Mouse (Mus musculus) liver, embryonic 12.5 days (tissue): Measurements from ENCODE around the gene Eif2s1. TPM values are rescaled to one million over a fixed set of nuclear protein-coding genes. Genes with fewer than 3 reads are reported as not detected.

ENCODE experiments used
- ATAC-seq: fragments of 200-750 bp; cut with Nextera tagmentation; 2 replicates; pipeline ENCODE4 v1.8.0; 2017; ENCODE audit warnings: moderate number of reproducible peaks, mild to moderate bottlenecking, moderate library complexity
- H3K27ac ChIP-seq: fragments of 300-500 bp; sonication (generic); 2 replicates; pipeline ENCODE4 v1.5.1; 2016; ENCODE audit warnings: mild to moderate bottlenecking
- H3K27me3 ChIP-seq: fragments of 300-500 bp; sonication (generic); replicated peaks from 2 replicates; pipeline ENCODE4 v1.6.1; 2016; ENCODE audit warnings: mild to moderate bottlenecking, moderate library complexity
- H3K36me3 ChIP-seq: fragments of 300-500 bp; sonication (generic); 2 replicates; pipeline ENCODE4 v1.6.1; 2016; ENCODE audit warnings: mild to moderate bottlenecking, moderate library complexity
- H3K4me1 ChIP-seq: fragments of 300-500 bp; sonication (generic); 2 replicates; pipeline ENCODE4 v1.6.1; 2016
- H3K4me2 ChIP-seq: fragments of 300-500 bp; sonication (generic); 2 replicates; pipeline ENCODE4 v1.6.1; 2016; ENCODE audit warnings: mild to moderate bottlenecking, moderate library complexity
- H3K4me3 ChIP-seq: fragments of 300-500 bp; sonication (generic); 2 replicates; pipeline ENCODE4 v1.5.1; 2016; ENCODE audit warnings: mild to moderate bottlenecking, moderate library complexity
- H3K9ac ChIP-seq: fragments of 300-500 bp; sonication (generic); 2 replicates; pipeline ENCODE4 v1.6.1; 2016; ENCODE audit warnings: mild to moderate bottlenecking, moderate library complexity
- H3K9me3 ChIP-seq: fragments of 300-500 bp; sonication (generic); replicated peaks from 2 replicates; pipeline ENCODE4 v1.6.1; 2016; ENCODE audit warnings: mild to moderate bottlenecking, moderate library complexity
- WGBS: fragments of 180-500 bp; shearing (Covaris S2); methylation state at CpG from one replicate; pipeline ENCODE4 v1.1.7; 2016; ENCODE audit not compliant: insufficient replicate concordance; 5-methylcytosine and 5-hydroxymethylcytosine counted together
- polyA plus RNA-seq: library from polyadenylated mRNA; unstranded; fragments of >200 nt; fragmentation: Nextera tagmentation; extraction: Ambion mirVana; gene quantifications from 2 replicates; pipeline ENCODE4 v1.2.1, GENCODE M21; 2016

Gene Eif2s1
- polyA plus RNA-seq: 266 and 283 TPM in 2 replicates

DNA sequence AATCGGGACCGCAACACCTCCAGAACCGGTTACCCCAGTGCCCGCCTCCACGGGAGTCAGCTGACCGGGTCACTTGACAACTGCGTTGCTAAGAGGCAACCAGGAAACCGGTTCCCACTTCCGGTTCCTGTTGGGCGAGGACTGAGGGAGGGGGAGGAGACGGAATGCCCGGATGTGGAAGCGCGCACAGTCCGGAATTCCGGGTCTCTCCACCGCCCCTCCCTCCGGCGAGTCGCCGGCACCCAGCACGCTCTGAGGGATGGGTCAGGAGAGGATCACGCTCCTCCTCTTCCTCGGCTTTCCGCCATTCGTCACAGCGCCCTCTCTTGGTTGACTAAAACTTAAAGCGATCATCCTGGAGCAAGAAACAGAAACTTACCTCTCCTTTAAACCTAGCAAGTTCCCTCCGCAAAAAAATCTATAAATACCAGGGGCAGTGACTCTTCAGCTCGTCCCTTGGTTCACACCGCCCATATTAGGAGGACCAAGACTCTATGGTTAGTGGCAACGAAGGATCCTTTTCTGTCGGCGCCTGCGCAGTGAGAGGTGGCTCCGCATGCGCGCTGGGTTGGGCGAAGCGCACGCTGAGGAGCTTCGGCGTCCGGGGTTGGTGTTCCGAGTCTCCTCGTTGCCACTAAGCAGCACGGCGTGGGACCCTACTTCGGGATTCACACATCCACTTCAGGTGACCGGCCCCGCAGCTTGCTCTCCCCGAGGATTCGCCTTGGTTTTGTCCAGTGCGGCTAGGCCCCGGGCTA is at the start of gene Eif2s1, which contains the start of gene Atp6v1d:
TSS of gene Eif2s1 (plus strand) at position 324 of the 758 bp plus-strand sequence.
TSS of gene Atp6v1d (minus strand) at position 143 of the 758 bp plus-strand sequence.
- WGBS: under 1% methylated on average over 55 of the region's 55 CpGs
- peak within 1 kb of the TSS; percentile 84 for H3K9ac ChIP-seq
- peak within 1 kb of the TSS; percentile 84 for H3K4me2 ChIP-seq
- H3K4me3 ChIP-seq: peak within 1 kb of the TSS; percentile 90
- peaks cover 24% of the 10 kb centered on the region for H3K36me3 ChIP-seq
- H3K4me1 ChIP-seq: peaks cover 50% of the 10 kb centered on the region
- ATAC-seq: peak; percentile 99
- H3K27me3 ChIP-seq: no peaks in the 10 kb centered on the region
- peak within 1 kb of the TSS; percentile 93 for H3K27ac ChIP-seq
- no peaks in the 10 kb centered on the region for H3K9me3 ChIP-seq

DNA sequence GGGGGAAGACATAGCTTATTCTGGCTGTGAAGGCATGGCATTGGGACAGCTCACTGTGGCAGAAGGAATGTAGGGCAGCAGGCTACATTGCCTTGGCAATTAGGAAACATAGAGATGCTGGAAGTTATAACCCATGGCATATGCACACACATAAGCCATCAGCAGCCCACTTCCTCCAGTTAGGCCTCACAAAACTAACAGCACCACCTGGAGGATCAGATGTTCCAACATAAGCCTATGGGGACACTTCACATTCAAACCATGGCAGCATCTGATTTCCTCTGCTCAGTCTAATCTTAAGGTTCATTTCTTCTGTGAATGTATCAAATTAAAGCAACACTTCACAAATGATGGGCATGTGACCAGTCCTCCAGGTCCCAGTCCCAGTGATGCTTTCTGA is 47.2 kb upstream of the Eif2s1 start:
- Histone ChIP-seq H3K4me3 (no peak overlapping the region), H3K27ac (no peak overlapping the region), H3K9me3 (no peaks in the 10 kb centered on the region), H3K36me3 (peaks cover 8% of the 10 kb centered on the region; the same call in 1 of the 2 replicates), H3K4me1 (no peaks in the 10 kb centered on the region), H3K27me3 (no peaks in the 10 kb centered on the region), H3K4me2 (no peak overlapping the region), H3K9ac (no peak overlapping the region)
- no peak for ATAC-seq

DNA sequence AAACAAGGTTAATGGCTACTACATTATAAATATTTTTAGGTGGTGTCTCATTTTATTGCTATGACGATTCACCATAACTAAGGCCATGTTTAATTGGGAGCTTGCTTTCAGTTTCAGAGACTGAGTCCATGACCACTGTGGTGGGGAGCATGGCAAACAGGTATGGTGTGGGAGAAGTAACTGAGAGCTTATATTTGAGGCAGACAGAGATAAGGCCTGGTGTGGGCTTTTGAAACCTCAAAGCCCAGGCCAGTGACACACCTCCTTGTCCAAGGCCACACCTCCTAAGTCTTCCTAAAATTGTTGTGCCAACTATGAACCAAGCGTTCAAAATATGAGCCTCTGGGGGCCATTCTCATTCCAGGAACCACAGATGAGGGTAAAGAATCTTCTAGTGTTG is 27.1 kb upstream of the Eif2s1 start:
- Histone ChIP-seq H3K36me3 (peaks cover 58% of the 10 kb centered on the region), H3K9me3 (no peaks in the 10 kb centered on the region), H3K4me1 (peaks cover 9% of the 10 kb centered on the region), H3K27me3 (no peaks in the 10 kb centered on the region), H3K4me2 (no peak overlapping the region), H3K9ac (no peak overlapping the region), H3K27ac (no peak overlapping the region), H3K4me3 (no peak overlapping the region)
- 79% methylated on average over 2 of the region's 2 CpGs for WGBS
- 0 out of 2 replicates have a peak, but pooled peaks have one; percentile 37 for ATAC-seq

DNA sequence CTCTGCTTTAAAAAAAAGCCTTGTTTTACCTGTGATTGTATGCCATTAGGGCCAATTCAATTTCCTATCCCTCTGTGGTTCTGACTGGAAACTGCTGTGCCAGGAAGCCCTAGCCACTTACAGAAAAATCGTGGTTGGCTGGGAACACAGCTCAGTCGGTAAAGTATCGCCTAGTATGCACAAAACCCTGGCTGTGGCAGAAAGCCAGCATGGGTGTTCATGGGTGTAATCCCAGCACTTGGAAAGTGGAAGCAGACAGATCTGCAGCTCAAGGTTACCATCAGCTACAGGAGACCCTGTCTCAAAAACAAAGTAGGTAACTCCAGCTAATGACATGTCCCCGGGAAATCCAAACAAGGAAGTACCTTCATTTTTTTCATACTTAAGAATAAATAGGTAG is 21.7 kb upstream of the Eif2s1 start:
- H3K27me3 ChIP-seq: no peaks in the 10 kb centered on the region
- 0 out of 2 replicates have a peak, but pooled peaks cover 4% of the 10 kb centered on the region for H3K4me1 ChIP-seq
- WGBS: 77% methylated on average over 4 of the region's 4 CpGs
- ATAC-seq: no peak
- no peak overlapping the region for H3K27ac ChIP-seq
- no peak overlapping the region for H3K9ac ChIP-seq
- H3K36me3 ChIP-seq: peaks cover 77% of the 10 kb centered on the region
- no peak overlapping the region for H3K4me3 ChIP-seq
- H3K9me3 ChIP-seq: no peaks in the 10 kb centered on the region
- H3K4me2 ChIP-seq: no peak overlapping the region

DNA sequence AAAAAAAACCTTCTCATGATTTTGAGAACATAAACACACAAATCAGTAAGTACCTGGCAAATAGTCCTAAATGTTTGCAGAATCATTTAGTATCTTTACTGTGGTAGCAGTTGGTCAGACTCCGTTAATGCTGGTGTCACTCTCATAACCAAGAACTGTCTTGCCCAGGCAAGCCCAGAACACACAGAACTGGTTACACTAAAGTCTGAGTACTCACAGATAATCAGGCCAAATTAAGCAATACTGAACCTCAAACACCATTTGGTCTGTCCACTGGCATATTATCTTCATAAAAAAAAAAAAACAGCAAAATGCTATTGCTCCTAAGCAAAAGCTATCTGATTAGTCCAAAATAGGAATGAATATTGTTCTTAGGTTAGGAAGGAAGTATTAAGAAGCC is 19.2 kb upstream of the Eif2s1 start:
- Histone ChIP-seq H3K4me3 (no peak overlapping the region), H3K9ac (no peak overlapping the region), H3K4me1 (no peaks in the 10 kb centered on the region), H3K36me3 (peaks cover 78% of the 10 kb centered on the region), H3K4me2 (no peak overlapping the region), H3K27ac (no peak overlapping the region), H3K9me3 (no peaks in the 10 kb centered on the region), H3K27me3 (no peaks in the 10 kb centered on the region)
- WGBS: 77% methylated on average over 1 of the region's 1 CpGs
- no peak for ATAC-seq

DNA sequence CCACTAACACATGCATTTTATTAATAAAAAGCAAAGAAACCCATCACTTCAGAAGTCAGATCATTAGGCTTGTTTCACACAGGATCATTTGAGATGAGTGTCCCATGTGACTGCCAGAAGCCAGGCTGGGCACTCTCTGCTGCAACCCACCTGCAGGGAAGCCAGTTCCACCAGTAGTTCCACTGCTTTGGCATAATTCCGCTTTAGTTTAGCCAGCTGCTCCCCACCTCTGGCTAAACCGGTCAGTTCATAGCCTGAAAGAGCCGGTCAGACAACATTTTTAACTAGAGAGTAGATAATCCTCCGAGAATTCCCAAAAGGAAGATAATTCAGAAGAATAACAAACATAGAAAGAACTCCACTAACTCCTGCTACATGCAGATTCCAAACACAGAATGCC is 13.4 kb upstream of the Eif2s1 start:
- no peak overlapping the region for H3K4me2 ChIP-seq
- H3K4me3 ChIP-seq: no peak overlapping the region
- H3K27ac ChIP-seq: no peak overlapping the region
- 82% methylated on average over 4 of the region's 4 CpGs for WGBS
- H3K9ac ChIP-seq: no peak overlapping the region
- ATAC-seq: no peak
- peaks cover 68% of the 10 kb centered on the region for H3K36me3 ChIP-seq
- H3K4me1 ChIP-seq: no peaks in the 10 kb centered on the region
- no peaks in the 10 kb centered on the region for H3K27me3 ChIP-seq
- H3K9me3 ChIP-seq: no peaks in the 10 kb centered on the region

DNA sequence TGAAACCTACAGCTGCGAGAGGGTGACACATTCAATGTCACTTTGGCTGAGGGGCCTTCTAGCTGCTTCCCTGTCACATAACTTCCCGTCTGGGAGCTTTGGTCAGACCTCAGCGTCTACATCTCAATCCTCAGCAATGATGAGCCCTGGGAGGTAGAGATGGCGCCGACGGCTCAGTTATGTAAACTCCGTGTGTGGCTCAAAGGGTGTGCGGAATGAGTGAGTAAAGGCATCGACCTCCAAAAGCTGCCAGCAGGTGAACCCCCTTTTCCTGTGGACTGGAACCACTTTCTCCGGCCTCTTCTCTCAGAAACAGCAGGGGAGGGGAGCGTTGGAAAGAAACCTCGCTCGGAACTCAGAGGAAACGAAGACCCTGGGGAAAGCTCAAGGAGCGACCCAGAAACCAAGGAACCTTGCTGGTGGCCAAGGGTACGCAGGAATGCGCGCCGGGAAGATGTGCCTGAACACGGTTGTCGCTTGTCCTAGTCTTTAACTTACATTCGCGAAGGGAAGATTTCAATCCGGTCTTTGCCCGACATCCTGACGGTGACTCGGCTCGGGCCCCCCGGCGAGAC is 611 bp upstream of the Eif2s1 start:
- Histone ChIP-seq H3K27me3 (no peaks in the 10 kb centered on the region), H3K9ac (peak overlapping the region; percentile 84), H3K4me1 (peaks cover 50% of the 10 kb centered on the region), H3K27ac (peak overlapping the region; percentile 93), H3K9me3 (no peaks in the 10 kb centered on the region), H3K36me3 (peaks cover 27% of the 10 kb centered on the region), H3K4me3 (peak overlapping the region; percentile 90), H3K4me2 (peak overlapping the region; percentile 84)
- ATAC-seq: no peak
- WGBS: under 1% methylated on average over 30 of the region's 30 CpGs

DNA sequence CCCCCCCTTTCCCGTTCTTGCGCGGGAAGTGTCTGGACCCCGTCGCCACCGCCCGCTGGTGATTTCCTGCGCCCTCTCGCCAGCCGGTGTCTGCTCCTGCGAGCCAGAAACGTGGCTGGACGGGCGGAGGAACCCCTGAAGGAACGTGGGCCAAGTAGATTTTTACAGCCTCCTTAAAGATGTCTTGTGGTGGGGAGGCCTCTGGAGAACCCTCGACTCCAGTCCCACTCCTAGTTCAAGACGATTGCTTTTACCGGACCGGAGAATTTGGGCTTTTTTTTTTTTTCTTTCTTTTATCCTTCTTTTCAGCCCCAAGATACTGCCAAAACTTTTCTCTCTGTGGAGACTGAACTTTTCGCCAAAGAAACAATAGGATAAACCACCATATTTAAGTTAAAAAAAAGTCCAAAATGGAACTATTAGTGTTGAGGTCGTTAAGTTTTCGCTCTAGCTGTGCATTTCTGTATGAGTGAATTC is 673 bp downstream of the Eif2s1 start:
- Histone ChIP-seq H3K9me3 (no peaks in the 10 kb centered on the region), H3K36me3 (peaks cover 27% of the 10 kb centered on the region), H3K27me3 (no peaks in the 10 kb centered on the region), H3K4me1 (peaks cover 50% of the 10 kb centered on the region), H3K27ac (peak overlapping the region; percentile 93), H3K4me2 (peak overlapping the region; percentile 84), H3K4me3 (peak overlapping the region; percentile 90), H3K9ac (peak overlapping the region; percentile 84)
- ATAC-seq: peak; percentile 32
- under 1% methylated on average over 22 of the region's 22 CpGs for WGBS

DNA sequence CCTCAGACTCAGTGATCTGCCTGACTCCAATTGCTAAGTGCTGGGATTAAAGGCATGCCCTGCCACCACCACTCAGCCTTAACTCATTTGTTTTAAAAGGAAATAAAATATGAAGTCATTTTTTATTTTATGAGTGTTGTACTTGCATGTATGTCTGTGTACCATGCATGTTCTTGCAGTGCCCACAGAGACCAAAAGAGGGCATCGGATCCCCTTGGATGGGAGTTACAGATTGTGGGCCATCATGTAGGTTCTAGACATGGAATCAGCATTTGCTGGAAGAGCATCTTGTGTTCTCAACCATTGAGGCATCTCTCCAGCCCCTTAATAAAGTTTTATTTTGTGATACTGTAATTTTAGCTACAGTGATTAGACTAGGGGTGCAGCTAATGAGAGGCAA is 3.8 kb downstream of the Eif2s1 start:
- Histone ChIP-seq H3K4me3 (no peak overlapping the region), H3K27ac (no peak overlapping the region), H3K4me1 (peaks cover 28% of the 10 kb centered on the region), H3K4me2 (no peak overlapping the region), H3K36me3 (peaks cover 52% of the 10 kb centered on the region), H3K27me3 (no peaks in the 10 kb centered on the region), H3K9me3 (no peaks in the 10 kb centered on the region), H3K9ac (no peak overlapping the region)
- WGBS: 88% methylated on average over 1 of the region's 1 CpGs
- ATAC-seq: no peak

DNA sequence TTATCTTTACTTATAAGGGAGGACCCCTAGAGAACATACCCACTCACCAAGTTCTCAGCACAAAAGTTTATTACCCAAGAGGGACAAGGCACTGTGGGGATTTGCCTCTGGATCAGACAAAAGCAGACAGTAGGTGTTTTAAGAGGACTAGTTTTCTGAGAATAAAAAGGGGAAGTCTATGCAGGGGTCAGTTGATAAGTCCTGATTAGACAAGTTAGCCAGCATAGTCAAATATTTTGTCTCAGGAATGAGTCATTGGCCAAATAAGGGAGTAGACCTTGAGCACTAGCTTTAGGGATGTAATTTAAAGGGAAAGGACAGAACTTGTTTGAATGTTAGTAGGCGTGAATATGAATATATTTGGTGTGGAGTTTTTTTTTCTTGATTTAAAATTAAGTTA is 6.5 kb downstream of the Eif2s1 start:
- no peak for ATAC-seq
- H3K27ac ChIP-seq: no peak overlapping the region
- no peak overlapping the region for H3K4me2 ChIP-seq
- peaks cover 68% of the 10 kb centered on the region for H3K36me3 ChIP-seq
- H3K4me3 ChIP-seq: no peak overlapping the region
- WGBS: 74% methylated on average over 1 of the region's 1 CpGs
- no peaks in the 10 kb centered on the region for H3K27me3 ChIP-seq
- H3K4me1 ChIP-seq: peaks cover 21% of the 10 kb centered on the region
- no peak overlapping the region for H3K9ac ChIP-seq
- H3K9me3 ChIP-seq: no peaks in the 10 kb centered on the region

DNA sequence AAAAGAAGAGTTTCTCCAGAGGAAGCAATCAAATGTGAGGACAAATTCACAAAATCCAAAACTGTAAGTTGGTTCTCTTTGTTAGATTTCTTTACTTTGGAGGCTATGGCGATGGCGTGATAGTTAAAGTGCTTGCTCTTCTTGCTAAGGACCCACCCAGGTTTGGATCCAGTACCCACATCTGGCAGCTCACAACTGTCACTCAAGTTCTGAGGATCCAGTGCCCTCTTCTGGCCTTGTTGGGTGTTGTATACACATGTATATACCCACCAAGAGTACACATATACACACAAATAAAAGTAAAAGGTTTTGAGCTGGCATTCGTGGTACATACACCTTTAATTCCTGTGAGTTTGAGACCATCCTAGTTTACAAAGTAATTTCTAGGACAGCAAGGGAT is 13.0 kb downstream of the Eif2s1 start:
- H3K4me2 ChIP-seq: no peak overlapping the region
- H3K27ac ChIP-seq: no peak overlapping the region
- H3K4me1 ChIP-seq: no peaks in the 10 kb centered on the region
- peaks cover 85% of the 10 kb centered on the region for H3K36me3 ChIP-seq
- no peaks in the 10 kb centered on the region for H3K27me3 ChIP-seq
- no peak for ATAC-seq
- no peaks in the 10 kb centered on the region for H3K9me3 ChIP-seq
- WGBS: 90% methylated on average over 3 of the region's 3 CpGs
- H3K4me3 ChIP-seq: no peak overlapping the region
- no peak overlapping the region for H3K9ac ChIP-seq

DNA sequence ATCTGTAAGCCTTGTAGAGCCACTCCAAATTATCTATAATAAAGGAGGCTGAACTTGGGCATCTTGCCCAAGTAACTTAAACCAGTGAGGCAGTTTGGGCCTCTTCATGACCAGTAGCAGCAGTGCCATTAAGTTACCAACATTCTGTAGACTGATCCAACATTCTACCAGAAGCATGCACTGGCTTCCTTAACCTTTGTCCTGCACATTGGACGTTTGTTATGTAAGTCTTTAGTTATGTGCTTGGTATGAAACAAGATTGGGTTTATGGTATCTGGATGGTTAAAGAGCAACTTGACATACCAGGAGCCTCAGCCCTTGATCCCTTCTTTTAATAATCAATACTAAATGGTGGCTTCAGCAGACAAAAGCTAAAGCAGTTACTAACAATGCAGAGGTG is 28.4 kb downstream of the Eif2s1 start:
- no peak for ATAC-seq
- no peaks in the 10 kb centered on the region for H3K9me3 ChIP-seq
- 52% methylated on average over 1 of the region's 1 CpGs for WGBS
- H3K4me3 ChIP-seq: no peak overlapping the region
- H3K4me2 ChIP-seq: no peak overlapping the region
- no peaks in the 10 kb centered on the region; the same call in 1 of the 2 replicates for H3K4me1 ChIP-seq
- no peak overlapping the region for H3K27ac ChIP-seq
- H3K9ac ChIP-seq: no peak overlapping the region
- peaks cover 100% of the 10 kb centered on the region for H3K36me3 ChIP-seq
- H3K27me3 ChIP-seq: no peaks in the 10 kb centered on the region
